Mouse (Mus musculus) embryo, embryonic 11.5 days (tissue): ENCODE data around the gene Nr1h2.

Experiments used
- DNase-seq: peaks from one replicate; pipeline ENCODE4 v3.0.0-alpha.2; 2012; ENCODE audit warnings: low read depth, low spot score

The Nr1h2 gene

DNA sequence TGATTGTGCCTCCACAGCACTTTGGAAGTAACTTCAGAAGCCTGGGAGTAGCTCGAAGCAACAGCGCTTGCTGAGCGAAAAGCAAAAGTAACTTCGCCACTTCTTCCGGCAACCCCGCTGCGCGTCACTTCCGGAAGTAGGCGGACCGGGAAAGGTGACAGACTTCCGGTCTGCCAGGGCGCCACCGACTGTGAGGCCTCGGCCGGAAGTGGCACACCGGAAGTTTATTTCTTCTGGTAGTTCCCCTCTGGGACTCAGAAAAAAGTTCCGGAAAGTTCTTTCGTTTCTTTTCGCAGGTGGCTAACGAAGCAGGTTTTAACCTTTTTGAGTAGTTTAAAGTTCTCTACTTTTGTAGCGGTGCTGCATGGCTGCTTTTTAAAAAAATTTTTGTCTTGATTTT is at the start of gene Nr1h2:
Gene Nr1h2, minus strand, starts transcription at position 126 of the 400 bp plus-strand sequence.
- DNase-seq: peak; percentile 91

DNA sequence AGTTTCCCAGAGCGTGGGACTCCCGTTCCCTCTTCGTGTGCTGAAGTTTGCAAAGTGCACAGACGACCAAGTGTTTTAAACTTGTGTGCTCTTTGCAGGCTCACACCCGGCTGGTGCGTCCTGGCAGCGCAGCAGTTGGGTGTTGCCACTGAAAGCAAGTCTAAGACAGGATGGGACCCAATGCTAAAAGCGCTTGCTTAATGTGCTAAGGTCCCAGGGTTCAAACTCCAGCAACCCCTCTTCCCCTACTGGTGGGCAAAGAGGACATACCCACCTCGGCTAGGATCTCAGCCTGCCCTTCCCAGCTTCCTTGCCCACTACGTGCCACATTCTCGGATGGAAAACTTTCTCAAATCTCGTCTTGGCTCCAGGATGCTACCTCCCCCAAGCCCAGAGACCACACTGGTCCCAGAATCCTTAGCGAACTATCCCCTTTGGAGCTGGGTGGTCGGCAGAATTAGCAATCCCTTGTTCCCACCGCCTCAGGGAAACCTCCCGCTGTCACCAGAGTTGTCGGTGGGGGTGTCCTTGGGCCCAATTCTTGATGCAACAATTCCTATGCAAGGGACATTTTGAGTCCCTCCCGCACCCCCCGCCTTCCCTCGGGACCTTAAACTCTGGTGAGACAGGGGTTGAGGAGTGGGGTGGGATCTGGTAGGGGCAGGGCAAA is 49.6 kb upstream of the Nr1h2 start:
- DNase-seq: no peak

DNA sequence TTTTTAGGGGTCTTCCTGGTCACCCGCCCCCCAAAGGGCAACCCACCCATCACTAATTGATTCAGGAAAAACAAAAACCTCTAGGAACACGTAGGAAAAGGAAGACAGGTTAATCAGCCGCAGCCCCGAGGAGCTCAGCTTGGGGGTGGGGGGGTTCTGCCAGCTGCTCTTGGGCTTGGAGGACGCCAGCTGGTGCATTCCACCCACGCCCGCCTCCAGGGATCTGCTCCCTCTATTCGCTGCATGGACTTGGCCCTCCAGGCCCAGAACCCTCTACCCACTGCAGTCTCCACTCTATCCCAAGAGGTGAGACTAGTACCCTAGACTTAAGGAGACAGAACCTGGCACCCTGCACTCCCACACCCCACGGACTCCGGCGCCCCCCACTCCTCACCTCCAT is 48.7 kb upstream of the Nr1h2 start:
- DNase-seq: no peak

DNA sequence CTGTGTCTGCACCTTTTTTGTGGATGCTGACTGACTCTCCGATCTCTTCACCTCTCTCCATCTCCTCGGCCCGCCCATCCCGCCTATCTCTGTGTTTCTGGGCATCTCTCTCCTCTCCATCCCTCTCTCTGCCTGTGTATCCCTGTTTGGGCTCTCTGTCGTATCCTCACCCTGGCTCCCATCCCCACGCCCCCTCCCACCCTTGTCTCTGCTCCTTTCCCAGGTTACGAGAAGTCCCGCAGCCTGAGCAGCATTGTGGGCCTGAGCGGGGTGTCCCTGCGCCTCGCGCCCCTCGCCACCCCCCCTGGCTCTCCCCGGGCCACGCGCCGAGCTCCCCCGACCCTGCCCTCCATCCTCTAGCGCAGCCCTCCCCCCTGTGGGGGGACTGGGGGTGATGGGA is 47.9 kb upstream of the Nr1h2 start:
- DNase-seq: no peak

DNA sequence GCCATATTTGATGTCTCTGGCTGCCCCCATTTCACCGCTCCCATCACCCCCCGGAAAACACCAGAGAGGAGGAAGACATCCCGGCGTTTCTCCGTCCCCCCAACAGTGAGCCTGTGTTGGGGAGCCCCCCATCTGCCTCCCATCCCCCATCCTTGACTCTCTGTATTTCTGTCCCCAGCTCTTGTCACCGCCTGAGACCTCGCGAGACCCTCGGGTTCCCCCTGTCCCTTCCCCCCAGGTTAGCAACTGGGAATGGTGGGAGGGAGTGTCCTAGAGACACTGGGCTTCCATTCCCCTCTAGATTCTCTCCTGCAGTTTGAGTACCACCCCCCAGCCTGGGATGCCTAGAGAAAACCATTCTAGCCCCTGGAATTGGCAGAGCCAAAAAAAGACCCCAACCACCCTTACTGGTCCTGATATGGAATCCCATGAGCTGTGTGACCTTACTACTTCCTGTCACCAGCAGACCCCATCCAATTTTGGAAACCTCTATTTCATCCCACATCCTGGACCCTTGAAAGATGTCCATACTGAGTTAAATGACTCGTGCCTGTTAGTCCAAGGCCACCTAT is 47.0 kb upstream of the Nr1h2 start:
- no peak for DNase-seq

DNA sequence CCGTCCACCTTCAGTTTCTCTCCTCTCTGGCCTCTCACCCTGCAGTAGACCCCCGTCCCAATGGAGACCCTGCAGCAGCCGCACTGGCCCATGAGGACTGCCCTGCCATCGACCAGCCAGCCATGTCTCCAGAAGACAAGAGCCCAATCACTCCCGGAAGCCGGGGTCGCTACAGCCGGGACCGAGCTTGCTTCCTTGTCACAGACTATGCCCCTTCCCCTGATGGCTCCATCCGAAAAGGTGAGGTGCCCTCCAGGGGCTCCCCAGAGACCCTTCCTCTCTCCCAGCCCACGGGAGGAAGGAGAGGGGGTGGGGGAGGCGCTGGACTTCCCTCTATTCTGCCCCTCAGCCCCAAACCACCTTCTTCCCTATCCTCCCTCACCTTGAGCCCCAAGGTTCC is 44.6 kb upstream of the Nr1h2 start:
- DNase-seq: no peak

DNA sequence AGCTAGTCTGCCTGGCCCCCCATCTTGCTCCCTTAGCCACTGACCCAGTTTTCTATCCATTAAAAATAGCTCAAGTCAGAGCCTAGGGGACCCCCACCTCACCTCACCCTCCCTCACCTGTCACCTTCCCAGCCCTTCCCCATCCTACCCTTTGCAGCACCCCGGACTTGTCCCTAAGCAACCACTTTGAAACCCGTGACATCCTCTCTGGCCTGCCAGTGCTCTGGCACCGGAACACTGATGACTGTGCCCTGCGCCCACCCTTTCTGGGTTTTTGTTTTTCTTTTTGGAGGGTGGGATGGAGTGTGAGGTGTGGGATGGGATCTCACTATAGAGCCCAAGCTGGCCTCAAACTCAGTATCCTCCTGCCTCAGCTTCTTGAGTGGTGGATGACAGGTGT is 43.9 kb upstream of the Nr1h2 start:
- DNase-seq: no peak

DNA sequence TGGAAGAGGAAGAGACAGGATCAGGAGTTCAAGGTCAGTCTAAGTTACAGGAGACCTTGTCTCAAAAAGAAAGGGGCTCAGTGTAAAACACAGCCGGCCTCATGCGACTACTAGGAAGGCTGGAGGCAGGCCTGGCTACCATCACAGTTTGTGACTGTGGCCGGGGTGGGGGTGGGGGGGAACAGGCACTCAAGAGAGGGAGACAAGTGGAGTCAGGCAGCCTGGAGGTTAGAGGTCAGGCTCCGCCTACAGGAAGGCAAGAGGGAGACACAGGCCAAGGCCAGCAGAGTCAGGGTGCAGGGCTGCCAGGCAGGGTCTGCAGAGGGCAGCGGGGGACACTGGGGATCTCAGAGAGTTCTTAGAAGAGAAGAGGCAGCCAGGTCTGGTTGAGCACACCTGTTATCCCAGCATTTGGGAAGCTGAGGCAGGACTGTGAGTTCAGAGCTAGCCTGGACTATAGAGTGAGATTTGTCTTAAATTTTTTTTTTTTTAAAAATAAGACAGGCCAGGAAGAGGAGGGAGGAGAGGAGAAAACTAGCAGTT is 43.3 kb upstream of the Nr1h2 start:
- DNase-seq: no peak

DNA sequence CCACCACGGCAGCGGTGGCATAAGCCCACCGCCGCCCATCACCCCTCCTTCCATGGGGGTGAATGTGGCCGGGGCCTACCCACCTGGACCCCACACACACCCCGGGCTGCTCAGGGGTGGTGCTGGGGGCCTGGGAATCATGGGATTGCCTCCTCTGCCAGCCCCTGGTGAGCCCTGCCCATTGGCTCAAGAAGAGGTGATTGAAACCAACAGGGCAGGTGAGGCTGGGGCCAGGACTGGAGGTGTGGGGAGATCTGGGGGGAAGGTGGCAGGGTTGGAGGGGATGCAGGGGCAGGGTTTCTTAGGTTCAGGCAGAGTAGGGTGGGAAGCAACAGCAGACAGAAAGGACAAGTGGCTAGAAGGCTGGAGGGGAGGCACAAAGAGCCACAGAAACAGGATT is 42.3 kb upstream of the Nr1h2 start:
- no peak for DNase-seq

DNA sequence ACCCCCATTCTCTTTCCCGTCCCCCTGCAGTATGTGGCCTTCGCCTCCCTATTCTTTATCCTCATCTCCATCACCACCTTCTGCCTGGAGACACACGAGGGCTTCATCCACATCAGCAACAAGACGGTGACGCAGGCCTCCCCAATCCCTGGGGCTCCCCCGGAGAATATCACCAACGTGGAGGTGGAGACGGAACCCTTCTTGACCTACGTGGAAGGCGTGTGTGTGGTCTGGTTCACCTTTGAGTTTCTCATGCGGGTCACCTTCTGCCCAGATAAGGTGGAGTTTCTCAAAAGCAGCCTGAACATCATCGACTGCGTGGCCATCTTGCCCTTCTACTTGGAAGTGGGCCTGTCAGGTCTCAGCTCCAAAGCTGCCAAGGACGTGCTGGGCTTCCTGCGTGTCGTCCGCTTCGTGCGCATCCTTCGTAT is 41.4 kb upstream of the Nr1h2 start:
- no peak for DNase-seq

DNA sequence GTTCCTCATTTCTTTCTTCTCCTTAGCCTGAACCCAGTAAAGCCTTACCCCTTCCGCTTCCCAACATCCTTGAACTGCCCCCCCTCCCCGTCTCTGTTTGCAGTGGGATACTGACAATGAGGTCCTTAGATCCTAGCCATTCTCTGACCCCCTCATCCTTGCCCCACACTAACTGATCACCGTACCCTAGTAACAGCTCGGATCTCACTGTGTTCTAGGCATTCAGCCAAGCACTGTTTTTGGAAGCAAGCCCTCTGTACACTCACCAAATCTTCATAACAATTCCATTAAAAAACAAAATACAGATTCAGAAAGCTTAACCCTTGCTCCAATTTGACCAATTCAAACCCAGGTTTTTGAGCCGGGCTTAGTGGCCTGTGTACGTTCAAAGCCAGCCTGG is 40.5 kb upstream of the Nr1h2 start:
- DNase-seq: no peak

DNA sequence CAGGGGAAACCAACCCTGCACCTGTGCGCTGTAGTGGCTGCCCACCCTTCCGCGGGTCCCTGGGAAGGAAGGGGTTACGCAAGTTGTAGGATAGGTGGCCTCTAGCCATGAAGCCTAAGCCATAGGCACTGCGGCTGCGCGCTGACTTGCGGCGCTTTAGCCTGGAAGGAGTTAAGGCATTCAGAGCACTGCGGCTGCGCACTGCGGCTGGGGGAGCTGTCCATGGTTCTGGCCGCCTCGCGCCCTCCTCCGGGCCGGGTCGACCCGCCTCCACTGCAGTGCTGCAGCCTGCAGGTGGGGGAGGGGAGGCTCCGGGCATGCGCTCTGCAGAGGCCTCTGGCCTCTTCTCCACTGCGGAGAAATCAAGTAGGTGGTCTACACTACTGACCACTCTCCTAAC is 40.0 kb upstream of the Nr1h2 start:
- DNase-seq: peak; percentile 79

DNA sequence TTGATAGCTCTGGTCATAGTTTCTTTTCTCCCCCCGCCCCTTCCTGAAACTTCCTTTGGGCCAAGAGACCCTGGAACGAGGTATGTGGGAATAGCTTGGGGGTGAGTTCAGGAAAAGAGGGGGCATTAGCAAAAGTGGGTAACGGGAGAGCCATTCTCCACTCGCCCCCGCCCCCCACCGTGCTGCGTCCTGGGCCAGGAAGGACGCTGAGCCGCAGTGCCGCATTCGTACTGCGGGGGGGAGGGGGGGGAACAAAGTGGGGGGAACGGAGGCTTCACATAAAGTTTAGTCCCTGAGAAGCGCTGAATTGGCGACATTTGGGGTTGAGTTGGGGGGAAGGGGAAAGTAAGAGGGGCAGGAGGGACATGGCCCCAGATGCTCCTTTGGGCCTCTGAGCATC is 39.3 kb upstream of the Nr1h2 start:
- no peak for DNase-seq

DNA sequence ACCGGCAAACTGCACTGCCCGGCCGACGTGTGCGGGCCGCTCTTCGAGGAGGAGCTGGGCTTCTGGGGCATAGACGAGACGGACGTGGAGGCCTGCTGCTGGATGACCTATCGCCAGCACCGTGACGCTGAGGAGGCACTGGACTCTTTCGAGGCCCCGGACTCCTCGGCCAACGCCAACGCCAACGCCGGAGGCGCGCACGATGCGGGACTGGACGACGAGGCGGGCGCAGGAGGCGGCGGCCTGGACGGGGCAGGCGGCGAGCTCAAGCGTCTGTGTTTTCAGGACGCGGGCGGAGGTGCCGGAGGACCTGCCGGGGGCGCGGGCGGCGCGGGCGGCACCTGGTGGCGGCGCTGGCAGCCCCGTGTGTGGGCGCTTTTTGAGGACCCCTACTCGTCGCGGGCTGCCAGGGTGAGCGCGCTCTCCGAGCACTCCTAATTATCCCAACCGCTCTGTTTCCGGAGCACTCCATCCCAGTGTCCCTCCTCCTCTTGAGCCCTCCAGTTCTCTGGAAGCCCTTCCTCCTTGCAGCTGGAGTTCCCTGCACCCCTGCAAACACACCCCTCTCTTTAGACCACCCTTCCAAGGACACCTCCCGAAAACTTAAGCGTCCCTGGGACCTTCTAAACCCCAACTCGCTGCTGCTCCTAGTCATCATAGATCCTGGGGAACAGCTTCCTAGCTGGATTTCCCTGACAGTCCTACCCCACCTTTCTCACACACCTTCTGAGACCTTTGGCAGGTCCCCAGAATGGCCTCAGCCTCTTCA is 37.8 kb upstream of the Nr1h2 start:
- no peak for DNase-seq

DNA sequence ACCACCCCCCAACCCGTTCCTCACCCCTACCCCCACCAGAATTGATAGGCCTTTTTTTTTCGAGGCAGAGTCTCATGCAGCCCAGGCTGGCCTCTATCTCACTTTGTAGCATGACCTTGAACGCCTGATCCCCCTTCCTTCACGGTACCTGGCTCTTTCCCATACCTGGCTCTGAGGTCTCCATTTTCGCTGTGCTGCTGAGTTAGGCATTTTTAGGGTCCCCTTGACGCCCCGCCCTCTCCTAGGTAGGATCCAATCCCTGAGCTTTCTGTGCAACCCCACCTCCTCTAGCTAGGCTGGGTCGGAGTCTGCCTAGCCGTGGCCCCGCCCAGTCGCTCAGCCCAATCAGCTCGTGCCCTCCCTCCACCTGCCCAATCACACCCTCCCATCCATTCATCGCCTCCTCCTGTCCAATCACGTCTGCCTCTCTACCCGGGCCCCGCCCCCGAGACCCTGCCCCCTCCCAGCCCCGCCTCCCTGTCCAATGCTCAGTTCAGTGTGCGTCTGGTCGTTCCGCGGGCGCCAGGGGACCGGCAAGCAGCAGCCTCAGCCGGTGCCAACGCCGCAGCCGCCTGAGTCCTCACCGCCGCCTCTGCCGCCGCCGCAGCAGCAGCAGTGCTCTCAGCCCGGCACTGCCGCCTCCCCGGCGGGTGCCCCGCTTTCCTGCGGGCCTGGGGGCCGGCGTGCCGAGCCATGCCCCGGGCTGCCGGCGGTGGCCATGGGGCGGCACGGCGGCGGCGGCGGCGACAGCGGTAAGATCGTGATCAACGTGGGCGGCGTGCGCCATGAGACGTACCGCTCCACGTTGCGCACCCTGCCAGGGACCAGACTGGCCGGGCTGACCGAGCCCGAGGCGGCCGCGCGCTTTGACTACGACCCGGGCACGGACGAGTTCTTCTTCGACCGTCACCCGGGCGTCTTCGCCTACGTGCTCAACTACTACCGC is 36.9 kb upstream of the Nr1h2 start, which contains the start of gene Kcnc3:
Gene Kcnc3, plus strand, starts transcription at position 263 of the 946 bp plus-strand sequence.
- peak; percentile 89 for DNase-seq

DNA sequence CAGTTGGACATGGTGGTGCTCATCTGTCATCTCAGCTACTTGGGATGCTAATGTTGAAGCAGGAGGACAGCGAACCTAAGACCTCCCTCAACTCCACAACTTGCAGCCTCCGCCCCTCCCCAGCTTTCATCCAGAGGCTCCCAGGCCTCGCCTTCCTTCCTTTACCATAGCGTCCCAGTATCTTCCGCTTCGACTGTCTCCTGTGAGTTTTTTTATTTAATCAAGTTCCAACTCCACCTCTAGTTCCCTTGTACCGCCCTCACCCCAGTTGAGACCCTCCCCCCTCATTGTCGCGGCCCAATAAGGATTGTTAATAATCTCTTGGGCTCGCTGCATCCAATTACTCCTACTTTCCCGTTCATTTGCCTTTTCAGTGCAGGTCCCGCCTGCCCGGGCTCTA is 36.2 kb upstream of the Nr1h2 start:
- DNase-seq: no peak

DNA sequence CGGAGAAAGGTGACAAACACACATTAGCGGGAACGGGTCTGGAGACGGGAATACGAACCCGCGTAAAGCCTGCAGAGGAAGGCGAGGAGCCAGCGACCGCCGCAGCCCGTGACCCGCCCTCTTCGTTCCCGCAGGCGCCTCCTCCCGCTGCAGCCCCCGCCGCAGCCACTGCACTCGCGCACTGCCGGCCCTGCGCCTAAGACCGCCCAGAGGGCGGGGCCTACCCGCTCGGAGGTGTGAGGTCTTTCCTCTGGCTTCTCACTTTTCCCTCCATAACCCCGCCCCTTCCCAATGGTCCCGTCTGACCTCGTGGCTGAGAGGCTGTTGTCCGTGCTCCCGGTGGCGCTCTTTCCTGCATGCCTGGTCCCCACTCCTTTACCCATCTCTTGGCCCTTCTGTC is 35.4 kb upstream of the Nr1h2 start:
- DNase-seq: peak; percentile 72

DNA sequence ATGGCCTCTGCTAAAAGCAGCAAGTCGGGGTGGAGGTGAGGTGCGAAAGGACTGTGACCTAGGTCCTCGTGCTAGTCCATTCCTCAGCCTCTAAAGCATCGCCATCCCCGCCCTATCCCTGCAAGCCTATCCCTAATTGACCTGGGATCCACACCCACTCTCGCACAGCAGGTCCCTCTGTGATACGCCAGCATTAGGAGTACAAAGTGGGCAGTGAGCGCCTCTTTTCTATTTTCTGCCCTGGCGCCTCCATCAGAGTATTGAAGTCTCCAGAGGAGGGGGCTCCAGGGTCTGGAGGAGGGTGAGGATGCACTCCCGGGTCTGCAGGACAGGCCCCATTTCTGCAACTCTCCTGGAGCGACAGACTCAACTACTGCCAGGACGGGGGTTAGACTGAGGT is 34.6 kb upstream of the Nr1h2 start:
- no peak for DNase-seq

DNA sequence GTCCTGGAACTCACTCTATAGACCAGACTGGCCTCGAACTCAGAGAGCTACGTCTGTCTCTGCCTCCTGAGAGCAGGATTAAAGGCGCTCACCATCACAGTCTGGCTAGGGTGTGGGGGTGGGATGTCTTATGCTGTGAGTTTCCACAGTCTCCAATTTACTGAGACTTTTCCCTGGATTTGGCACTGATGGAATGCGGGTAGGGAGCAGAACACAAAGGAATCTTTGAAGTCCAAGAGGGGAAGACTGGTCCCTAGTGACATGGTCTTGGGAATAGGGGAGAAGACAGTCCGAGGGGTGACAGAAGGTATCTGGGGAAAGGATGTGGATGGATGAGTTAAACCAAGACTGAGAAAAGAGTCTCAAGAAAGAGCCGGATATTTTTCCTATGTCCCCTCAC is 33.9 kb upstream of the Nr1h2 start:
- DNase-seq: no peak

DNA sequence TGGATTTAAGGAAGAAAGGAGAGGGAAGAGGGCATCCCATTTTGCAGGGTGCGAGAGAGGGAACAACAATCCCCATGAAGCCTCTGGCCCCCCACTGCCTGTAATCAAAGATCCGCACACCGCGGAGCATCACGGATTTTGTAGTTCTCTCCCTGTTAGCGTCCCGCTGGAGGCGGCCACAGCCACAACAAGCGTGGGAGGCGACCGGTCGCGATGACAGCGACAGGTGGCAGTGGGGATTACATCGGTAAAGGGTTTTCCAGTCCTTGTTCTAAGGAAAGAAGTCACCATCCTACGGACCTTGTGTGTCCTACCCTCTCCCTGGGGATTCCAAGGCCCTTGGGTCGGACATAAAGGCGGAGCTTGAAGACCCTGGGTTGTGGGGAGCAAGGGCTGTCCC is 33.2 kb upstream of the Nr1h2 start:
- DNase-seq: no peak

DNA sequence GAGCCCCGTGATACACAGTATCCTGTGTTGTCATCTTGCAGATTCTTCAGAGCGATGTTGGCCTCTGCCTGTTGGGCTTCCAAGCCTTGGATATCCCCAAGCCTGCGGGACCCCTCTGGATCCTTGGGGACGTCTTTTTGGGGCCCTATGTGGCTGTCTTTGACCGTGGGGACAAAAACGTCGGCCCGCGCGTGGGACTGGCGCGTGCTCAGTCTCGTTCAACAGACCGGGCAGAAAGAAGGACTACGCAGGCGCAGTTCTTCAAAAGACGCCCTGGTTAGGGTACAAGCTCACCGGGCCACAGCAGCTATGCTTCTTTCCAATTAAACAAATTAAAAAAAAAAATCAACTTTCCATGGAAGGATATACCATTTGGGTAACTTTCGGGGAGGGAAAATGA is 32.8 kb upstream of the Nr1h2 start:
- no peak for DNase-seq

DNA sequence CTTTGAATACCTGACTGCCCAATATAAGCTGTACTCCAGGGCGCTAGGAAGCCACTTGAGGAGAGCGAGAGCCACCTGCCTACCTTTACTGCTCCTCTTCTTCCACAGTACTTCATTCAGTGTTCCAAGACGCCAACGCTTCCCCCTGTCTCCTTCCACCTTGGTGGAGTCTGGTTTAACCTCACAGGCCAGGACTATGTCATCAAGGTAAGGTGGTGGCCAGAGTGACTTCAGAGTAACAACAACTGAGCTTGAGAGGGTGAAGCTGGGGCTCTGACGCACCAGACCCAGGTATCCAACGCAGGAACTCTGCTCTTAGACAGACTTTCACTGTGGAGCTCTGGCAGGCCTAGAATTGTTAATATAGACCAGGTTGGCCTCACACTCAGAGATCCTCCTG is 31.9 kb upstream of the Nr1h2 start:
- no peak for DNase-seq
